Mouse (Mus musculus) MEL-GATA-1-ER (cell line): ENCODE data around the gene Chrne.

Experiments
- DNase-seq: peaks from one replicate; pipeline ENCODE4 v3.0.0-alpha.2; 2012; ENCODE audit warnings: low read depth; ENCODE audit errors: extremely low read depth

Gene Chrne

DNA sequence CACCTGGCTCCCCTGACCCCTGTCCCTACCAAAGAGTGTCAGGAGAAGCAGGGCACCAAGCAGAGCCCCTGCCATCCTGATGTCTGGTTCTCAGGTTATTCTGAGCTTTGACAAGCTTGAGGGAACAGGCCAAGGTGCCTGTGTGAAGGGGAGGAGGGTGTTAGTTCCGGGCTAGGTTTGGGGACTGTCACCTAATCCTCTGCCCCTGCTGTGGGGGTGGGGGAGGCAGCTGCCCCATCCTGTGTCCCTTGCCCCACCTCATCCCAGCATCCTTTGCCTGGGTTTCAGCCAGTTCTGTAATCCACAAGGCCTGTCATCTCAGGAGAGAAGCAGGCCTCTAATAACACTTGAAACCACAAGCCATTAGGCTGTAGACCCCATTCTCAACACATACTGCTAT is at the start of gene Chrne:
TSS of gene Chrne (minus strand) at position 116 of the 400 bp plus-strand sequence.
- no peak for DNase-seq

DNA sequence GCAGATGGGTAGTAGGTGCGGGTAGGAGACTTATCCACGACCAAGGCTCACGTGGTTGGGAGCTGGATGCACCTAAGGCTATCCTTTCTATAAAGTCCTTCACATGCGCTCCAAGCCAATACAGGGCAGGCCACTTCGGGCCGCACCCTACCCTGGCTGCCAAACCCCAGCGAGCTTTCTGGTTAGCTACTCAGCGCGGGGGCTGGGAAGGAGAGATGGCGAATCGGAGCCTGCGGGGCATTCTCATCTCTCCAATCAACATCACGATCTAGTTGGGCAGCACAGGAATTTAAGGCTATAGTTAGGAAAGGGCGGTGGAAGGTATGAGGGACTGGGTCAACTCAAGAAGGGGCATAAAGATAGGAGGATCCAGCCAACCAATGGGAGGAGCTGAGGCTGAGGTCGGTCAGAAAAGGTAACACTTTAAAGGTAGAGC is 49.3 kb upstream of the Chrne start:
- no peak for DNase-seq

DNA sequence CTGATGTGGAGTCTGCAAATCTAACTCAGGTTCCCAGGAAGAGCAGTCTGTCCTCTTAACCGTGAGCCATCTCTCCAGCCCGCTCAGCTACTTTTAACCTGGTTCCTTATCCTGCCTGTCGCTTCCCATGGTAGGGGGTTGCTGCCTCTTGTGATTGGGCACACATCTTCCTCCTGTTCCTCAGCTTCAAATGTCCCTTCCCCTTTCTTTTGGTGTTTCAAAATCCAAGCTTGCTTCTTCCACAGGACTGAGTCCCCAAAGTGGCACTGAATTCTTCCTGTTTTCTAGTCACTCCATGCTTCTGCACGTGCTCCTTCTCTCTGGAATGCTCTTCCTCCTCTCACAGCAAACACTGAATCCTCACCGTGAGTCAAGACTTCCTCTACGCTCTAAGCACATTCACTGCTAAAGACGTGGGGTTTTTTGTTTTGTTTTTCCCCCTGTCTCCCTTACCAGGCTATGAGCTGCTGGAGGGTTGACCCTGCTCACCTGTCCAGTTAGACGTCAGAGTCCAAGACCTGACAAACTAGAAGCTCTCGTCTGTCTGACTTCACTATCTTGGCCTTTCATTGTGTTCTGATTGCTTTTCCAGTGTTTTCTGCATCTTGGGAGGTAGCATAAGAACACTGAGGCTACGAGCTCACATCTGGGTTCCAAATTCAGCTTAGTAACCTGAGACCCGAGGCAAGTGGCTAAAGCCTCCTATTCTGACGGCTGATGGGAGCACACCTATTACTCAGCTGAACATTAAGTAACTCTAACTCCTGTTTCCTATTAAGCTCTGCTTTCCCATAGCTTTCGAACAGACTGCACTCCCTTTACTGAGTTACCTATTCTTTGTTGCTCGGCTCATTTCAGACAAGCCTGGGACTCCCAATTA is 48.5 kb upstream of the Chrne start:
- no peak for DNase-seq

GRCm38 (mm10) chr11:70666687-70667086 is 47.7 kb upstream of the Chrne start:
- DNase-seq: no peak

DNA sequence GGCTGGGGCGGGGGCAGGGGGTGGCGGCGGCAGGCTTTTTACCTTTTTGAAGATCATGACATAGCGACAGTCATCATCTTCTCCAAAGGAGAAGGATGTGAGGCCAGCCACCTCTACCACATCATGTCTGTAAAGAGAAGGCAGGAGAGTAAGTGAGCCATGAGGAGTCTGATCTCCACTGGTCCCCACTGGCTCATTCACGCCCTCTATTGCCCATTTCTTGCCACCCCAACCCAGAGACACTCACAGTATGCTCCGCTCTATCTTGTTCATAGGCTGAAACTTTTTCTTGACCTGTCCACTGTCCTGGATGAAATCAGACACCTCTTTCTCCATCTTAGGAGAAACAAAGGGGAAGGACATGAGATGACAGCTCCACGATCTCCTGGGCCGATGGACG is 45.7 kb upstream of the Chrne start:
- no peak for DNase-seq

GRCm38 (mm10) chr11:70663957-70664356 is 44.9 kb upstream of the Chrne start:
- no peak for DNase-seq

GRCm38 (mm10) chr11:70663101-70663500 is 44.1 kb upstream of the Chrne start:
- no peak for DNase-seq

DNA sequence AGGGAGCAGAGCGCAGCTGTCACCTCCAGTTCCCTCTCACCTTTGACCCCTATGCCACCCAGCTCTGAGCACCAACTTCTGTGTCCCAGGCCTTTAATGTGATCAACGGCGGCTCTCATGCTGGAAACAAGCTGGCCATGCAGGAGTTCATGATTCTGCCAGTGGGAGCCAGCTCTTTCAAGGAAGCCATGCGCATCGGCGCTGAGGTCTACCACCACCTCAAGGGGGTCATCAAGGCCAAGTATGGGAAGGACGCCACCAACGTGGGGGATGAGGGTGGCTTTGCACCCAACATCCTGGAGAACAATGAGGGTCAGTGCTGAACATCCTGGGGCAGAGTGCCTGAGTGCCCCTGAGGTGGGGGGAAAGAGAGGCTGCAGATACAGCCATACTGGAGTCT is 41.6 kb upstream of the Chrne start:
- DNase-seq: no peak

- no peak for DNase-seq
Measured at GRCm38 (mm10) chr11:70658942-70659341, 39.9 kb upstream of the Chrne start.

GRCm38 (mm10) chr11:70658521-70658920 is 39.5 kb upstream of the Chrne start:
- no peak for DNase-seq

- no peak for DNase-seq
Measured at GRCm38 (mm10) chr11:70657991-70658390, 39.0 kb upstream of the Chrne start.

- DNase-seq: no peak
Measured at GRCm38 (mm10) chr11:70657573-70657972, 38.6 kb upstream of the Chrne start.

- DNase-seq: no peak
Measured at GRCm38 (mm10) chr11:70656964-70657363, 37.9 kb upstream of the Chrne start, which contains the start of gene Eno3. Eno3 (plus strand) TSS chr11:70657202.

DNA sequence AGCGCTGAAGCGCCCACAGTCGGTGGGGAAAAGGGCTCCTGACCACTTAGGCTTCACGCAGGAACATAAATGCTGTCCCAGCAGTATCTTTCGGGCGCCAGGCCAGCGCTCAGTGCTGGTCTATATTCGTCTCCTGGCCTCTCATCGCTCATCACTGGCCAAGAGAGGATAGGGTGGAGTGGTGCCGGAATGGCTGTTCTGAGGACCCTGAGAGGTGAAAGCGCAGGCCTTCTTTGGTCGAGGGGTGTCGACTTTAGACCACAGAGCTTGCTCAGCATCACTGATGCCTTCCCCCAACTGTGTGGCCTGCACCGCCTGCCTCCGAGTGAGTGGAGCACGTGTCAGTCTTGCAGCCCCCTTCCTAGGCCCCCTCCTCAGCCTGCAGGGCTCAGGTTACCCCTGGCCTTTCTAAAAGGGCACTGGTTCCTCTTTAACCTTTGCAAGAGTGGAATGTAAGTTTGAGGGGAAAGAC is 37.5 kb upstream of the Chrne start:
- no peak for DNase-seq

DNA sequence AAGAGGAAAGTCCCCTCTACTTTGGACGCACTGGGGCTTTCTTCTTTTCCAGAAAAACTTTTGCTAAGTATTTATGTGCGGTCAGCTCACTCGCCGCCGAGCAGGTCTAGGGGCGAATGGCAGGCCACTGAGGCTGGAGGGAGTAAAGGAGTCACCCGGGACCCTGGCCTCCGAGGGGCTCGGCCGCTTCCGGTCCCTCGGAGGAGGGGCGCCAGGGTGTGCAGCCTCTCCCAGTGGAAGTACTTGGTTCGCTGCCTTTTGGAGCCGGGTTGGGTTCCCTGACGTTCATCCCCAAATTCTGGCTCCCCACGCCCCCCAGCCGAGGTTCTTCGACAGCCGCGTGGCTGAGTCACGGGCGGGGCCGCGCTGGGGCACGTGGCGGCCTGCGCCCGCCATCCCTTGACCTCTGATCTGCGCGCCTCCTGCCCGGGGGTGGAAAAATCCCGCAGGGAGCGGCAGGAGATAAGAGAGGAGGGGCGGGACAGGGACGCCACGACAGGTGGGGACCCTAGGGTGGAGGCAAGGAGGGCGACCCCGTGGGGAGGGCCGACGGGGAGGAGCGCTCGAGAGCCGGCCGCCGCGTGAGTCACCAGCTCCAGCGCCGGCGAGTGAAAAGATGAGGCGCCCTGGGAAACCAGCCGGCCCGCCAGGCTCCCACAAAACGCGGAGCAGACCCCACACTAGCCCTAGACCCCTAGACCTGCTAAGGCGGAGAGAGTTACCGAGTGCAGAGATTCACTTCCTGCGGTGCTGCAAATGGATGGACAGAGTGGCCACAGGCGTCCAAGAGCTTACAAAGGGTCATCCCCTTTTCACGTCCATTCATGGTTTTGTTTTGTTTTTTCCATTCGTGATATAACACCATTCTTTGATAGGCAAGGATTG is 36.8 kb upstream of the Chrne start:
- no peak for DNase-seq

GRCm38 (mm10) chr11:70654923-70655570 is 36.0 kb upstream of the Chrne start:
- DNase-seq: no peak

DNA sequence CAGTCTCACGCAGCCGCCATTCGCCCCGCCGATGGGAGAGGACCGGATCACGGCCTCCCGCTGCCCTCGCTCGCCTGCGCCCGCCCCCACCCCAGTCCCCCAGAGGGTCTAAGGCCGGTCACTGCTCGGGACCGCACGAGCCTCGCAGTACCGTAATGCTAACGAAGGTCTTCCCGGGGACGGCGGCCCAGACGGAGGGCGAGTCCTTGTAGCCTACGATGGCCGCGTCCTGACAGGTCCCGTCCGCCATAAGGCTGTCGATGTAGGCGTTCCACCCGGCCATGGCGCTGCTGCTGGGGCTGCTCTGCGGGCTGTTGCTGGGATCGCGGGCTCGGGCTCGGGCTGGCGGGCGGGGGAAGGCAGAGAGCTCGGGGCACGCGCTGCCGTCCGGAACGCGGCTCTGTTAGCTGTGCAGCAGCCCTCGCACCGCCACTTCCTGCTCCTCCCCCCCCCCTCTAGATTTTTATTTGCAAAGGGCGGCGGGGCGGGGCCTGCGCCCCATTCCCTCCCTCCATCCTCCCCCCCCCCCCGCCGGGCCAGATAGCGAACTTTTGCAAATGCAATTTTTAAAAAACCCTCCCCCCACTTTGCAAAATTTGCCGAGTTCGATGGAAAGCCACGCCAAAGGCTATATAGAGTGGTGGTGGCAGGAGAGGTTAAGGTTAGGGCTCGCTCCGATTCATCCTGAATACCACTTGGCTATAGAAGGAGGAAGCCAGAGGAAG is 35.3 kb upstream of the Chrne start, which contains the start of gene Pfn1:
TSS of gene Pfn1 (minus strand) at position 447 of the 725 bp plus-strand sequence.
- peak; percentile 74 for DNase-seq

DNA sequence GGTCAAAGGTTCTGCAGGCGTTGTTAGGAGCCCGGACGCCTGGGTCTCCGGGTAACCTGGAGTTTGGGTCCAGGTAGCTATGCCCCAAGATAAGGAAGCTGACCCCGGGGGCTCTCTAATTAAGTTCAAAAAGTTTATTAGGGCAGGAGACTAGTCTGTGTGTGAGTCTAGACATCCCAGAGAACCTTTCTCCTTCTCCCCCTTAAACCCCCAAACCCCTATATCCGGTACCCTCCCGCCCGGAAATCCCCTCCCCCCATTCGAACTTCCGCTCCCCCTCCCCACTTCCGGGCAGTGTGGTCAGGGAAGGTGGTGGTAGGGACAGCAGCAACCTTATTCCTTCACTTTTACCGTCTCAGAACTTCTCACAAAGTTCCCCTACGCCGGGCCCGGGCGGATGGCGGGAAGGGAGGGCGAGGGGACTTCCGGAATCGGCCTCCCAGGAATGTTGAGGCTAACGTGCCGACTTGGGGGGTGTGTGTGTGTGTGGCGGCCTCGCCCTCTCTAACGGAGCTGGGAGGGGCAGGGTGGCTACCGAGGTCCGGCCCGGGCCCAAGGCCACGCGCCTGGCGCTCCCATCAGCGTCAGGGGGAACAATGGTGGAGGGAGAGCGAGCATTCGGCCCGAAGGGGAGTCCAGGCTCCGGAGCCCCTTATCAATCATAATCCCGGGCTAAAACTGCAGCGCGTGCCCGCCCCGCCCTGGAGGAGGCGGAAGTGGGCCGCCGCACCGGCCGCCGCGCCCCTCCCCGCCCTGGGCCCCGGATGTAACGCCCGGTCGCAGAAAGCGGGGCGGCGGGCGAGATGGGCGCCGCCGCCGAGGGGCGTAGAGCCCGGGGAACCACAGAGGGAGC is 34.6 kb upstream of the Chrne start:
- no peak for DNase-seq

GRCm38 (mm10) chr11:70652884-70653344 is 33.9 kb upstream of the Chrne start:
- DNase-seq: peak; percentile 73
